Mouse (Mus musculus): ENCODE results near the gene Nuak1. TPM values are rescaled to one million over a fixed set of nuclear protein-coding genes. Genes with fewer than 3 reads are reported as not detected.

Gene Nuak1
- polyA plus RNA-seq, 1 experiment from 2014 or later, result 1.2 TPM

DNA sequence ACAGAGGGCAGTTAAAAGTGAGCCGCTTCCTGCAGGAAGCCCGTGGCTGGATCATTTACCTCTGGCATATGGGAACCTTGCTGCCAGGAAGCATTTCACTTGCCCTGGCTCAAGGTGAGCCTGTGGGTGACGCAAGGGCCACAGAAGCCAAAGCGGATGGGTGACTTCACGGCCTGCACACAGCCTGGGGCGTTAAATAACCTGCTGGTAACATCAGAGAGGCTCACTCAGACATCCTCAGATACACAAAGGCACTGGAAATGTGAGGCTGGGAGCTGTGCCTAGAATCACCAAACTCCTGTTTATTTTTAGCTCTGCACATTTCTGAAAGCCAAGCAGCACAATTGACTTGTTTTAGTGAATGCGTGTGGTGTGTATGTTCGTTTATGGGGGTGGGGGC is 23.6 kb downstream of the Nuak1 start:
- peaks cover 4% of the 10 kb centered on the region; the same call in 1 of the 2 replicates for H3K36me3 ChIP-seq

DNA sequence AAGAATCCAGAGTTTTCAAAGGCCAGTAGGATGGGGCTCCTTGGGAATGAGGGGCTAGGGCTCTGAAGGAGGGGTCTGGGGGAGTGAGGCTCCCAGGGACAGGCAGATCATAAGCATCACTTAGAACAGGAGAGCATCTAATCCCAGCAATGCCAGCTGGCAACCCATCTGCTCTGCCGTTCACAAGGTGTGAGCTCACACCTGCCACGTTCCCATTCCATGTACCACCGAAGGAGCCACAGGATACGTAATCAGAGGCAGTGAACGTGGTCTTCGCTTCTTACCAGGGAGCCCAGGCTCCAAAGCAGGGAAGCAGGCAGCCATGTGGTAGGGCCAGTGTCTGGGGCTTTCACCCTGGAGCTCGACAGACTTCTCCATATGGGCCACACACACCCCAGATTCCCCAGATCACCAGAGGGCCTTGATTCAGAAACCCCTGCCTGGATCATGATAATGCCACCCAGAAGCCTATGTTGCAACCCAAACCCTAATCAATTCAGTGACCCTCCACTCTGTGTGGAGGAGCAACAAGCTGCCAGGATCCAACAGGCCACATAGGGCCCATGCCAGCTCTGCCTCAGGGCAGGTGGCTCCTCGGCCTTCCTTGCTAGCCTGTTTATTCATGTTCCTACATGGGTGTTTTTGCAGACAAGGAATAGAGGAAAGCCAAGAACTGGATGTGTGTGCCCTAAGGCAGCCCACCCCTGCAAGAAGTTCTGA is 25.3 kb downstream of the Nuak1 start:
- Histone ChIP-seq H3K27ac (no peak overlapping the region), H3K9me3 (replicated peaks) (no peaks in the 10 kb centered on the region), H3K36me3 (peaks cover 2% of the 10 kb centered on the region; the same call in 1 of the 2 replicates), H3K4me3 (no peak overlapping the region), H3K4me1 (no peaks in the 10 kb centered on the region), H3K27me3 (ENCODE audit: low read depth, poor library complexity, severe bottlenecking) (no peaks in the 10 kb centered on the region)
- no peak for DNase-seq (ENCODE audit: low spot score)
- 89% methylated on average over 8 of the region's 8 CpGs for WGBS

More for the DNA sequence above, 23.6 kb downstream of the Nuak1 start:
- no peak for DNase-seq (ENCODE audit: low spot score)
- no peaks in the 10 kb centered on the region for H3K9me3 ChIP-seq (replicated peaks)
- H3K27me3 ChIP-seq (ENCODE audit: low read depth, poor library complexity, severe bottlenecking), result no peaks in the 10 kb centered on the region
- no peak overlapping the region for H3K4me3 ChIP-seq
- 87% methylated on average over 8 of the region's 8 CpGs for WGBS
- H3K27ac ChIP-seq, result no peak overlapping the region
- H3K4me1 ChIP-seq, result no peaks in the 10 kb centered on the region

DNA sequence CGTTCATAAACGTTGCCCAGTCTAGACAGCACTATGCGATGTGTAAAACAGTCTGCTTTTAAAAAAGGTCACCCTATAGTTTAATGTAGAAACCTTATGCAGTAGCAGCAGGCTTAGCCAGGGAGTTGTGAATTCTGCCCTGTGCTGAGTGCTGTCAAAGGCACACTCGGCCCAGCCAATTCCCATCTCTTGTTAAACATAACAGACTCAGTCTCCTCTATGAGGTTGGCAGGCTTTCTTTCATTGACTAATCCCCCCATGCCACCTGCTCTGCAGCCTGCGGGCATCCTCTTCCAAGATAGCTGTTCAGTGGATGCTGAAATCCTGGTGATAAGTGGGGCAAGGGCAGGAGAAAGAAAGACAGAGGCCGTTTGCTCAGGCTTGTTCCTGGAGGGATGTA is 27.1 kb downstream of the Nuak1 start:
- no peak for DNase-seq (ENCODE audit: low spot score)
- WGBS, result 87% methylated on average over 6 of the region's 6 CpGs
- H3K4me3 ChIP-seq, result no peak overlapping the region
- no peaks in the 10 kb centered on the region for H3K9me3 ChIP-seq (replicated peaks)
- no peaks in the 10 kb centered on the region for H3K4me1 ChIP-seq
- H3K27ac ChIP-seq, result no peak overlapping the region
- peaks cover 6% of the 10 kb centered on the region; the same call in 1 of the 2 replicates for H3K36me3 ChIP-seq
- H3K27me3 ChIP-seq (ENCODE audit: low read depth, poor library complexity, severe bottlenecking), result no peaks in the 10 kb centered on the region

- no peaks in the 10 kb centered on the region for H3K9me3 ChIP-seq (replicated peaks)
- no peak for DNase-seq (ENCODE audit: low spot score)
- WGBS, result 91% methylated on average over 12 of the region's 12 CpGs
- H3K4me1 ChIP-seq, result no peaks in the 10 kb centered on the region
- no peaks in the 10 kb centered on the region for H3K27me3 ChIP-seq (ENCODE audit: low read depth, poor library complexity, severe bottlenecking)
- H3K36me3 ChIP-seq, result peaks cover 7% of the 10 kb centered on the region; the same call in 1 of the 2 replicates
- H3K27ac ChIP-seq, result no peak overlapping the region
- no peak overlapping the region for H3K4me3 ChIP-seq
These were observed 28.0 kb downstream of the Nuak1 start for GRCm38 (mm10) chr10:84412326-84412962.

GRCm38 (mm10) chr10:84411122-84412105 is 29.0 kb downstream of the Nuak1 start:
- H3K27ac ChIP-seq, result no peak overlapping the region
- H3K9me3 ChIP-seq (replicated peaks), result no peaks in the 10 kb centered on the region
- H3K36me3 ChIP-seq, result peaks cover 12% of the 10 kb centered on the region; the same call in 1 of the 2 replicates
- H3K4me3 ChIP-seq, result no peak overlapping the region
- 85% methylated on average over 16 of the region's 16 CpGs for WGBS
- H3K4me1 ChIP-seq, result no peaks in the 10 kb centered on the region
- H3K27me3 ChIP-seq (ENCODE audit: low read depth, poor library complexity, severe bottlenecking), result no peaks in the 10 kb centered on the region
- DNase-seq (ENCODE audit: low spot score), result no peak

- Histone ChIP-seq H3K36me3 (peaks cover 12% of the 10 kb centered on the region; the same call in 1 of the 2 replicates), H3K4me3 (no peak overlapping the region), H3K27ac (no peak overlapping the region), H3K27me3 (ENCODE audit: low read depth, poor library complexity, severe bottlenecking) (no peaks in the 10 kb centered on the region), H3K9me3 (replicated peaks) (no peaks in the 10 kb centered on the region), H3K4me1 (peaks cover 9% of the 10 kb centered on the region)
- DNase-seq (ENCODE audit: low spot score), result no peak
- 88% methylated on average over 13 of the region's 13 CpGs for WGBS
These were observed 31.3 kb downstream of the Nuak1 start for GRCm38 (mm10) chr10:84408965-84409660.

DNA sequence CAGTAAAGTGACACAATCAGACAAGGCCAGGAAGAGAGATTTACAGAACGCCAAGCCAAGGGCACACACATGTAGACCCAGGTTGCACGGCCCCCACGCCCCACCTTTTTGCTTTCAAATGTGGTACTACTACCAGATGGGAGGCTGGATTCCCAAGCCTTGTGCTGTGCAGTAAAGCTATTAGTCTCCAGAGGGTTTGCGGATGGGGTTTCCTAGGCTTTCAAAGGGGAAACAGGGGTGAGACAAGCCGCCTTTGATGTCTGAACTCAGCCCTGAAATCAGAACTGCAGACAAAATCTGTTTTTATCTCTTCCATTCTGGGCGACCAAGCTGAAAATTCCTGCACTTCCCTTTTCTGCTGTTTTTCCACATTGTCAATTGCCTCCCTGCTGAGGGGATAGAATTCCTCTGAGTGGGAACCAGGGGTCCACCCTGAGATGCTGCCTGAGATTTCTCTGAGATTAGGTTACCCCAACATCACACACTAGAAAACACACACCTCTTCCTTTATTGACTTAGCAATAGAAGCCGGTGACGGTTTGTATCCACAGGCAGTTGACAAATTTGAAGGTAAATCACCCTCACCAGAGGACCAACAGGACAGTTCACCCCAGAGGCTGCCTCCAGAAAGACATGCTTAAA is 35.1 kb downstream of the Nuak1 start:
- Histone ChIP-seq H3K27me3 (ENCODE audit: low read depth, poor library complexity, severe bottlenecking) (no peaks in the 10 kb centered on the region), H3K4me3 (no peak overlapping the region), H3K9me3 (replicated peaks) (no peaks in the 10 kb centered on the region), H3K27ac (no peak overlapping the region), H3K4me1 (peaks cover 22% of the 10 kb centered on the region), H3K36me3 (peaks cover 12% of the 10 kb centered on the region; the same call in 1 of the 2 replicates)
- 36% methylated on average over 8 of the region's 8 CpGs for WGBS
- no peak for DNase-seq (ENCODE audit: low spot score)

- no peak overlapping the region for H3K27ac ChIP-seq
- no peaks in the 10 kb centered on the region for H3K9me3 ChIP-seq (replicated peaks)
- peaks cover 22% of the 10 kb centered on the region for H3K4me1 ChIP-seq
- H3K36me3 ChIP-seq, result peaks cover 2% of the 10 kb centered on the region; the same call in 1 of the 2 replicates
- 69% methylated on average over 6 of the region's 7 CpGs for WGBS
- DNase-seq (ENCODE audit: low spot score), result no peak
- H3K27me3 ChIP-seq (ENCODE audit: low read depth, poor library complexity, severe bottlenecking), result no peaks in the 10 kb centered on the region
- no peak overlapping the region for H3K4me3 ChIP-seq
These were observed 38.5 kb downstream of the Nuak1 start for GRCm38 (mm10) chr10:84401907-84402371.

DNA sequence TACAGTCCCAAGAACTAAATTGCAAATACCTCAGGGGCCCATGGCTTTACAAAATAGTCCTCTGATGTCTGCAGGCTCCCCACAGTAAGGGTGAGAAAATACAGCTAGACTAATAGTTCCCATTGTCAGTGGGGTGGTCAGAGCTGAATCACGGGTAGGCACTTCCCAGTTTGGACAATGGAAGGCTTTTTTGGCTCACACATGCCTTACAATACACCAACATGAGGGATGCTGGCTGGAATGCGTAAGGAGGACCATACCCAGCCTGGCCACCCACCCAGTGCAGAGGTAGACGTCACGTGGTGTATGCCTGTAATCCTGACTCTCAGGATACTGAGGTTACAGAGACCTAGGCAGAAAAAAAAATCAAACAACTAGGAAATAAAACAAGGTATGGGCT is 39.2 kb downstream of the Nuak1 start:
- Histone ChIP-seq H3K27me3 (ENCODE audit: low read depth, poor library complexity, severe bottlenecking) (no peaks in the 10 kb centered on the region), H3K4me1 (peaks cover 22% of the 10 kb centered on the region), H3K4me3 (no peak overlapping the region), H3K9me3 (replicated peaks) (no peaks in the 10 kb centered on the region), H3K27ac (no peak overlapping the region), H3K36me3 (no peaks in the 10 kb centered on the region)
- WGBS, result 80% methylated on average over 4 of the region's 4 CpGs
- no peak for DNase-seq (ENCODE audit: low spot score)

- Histone ChIP-seq H3K9me3 (replicated peaks) (no peaks in the 10 kb centered on the region), H3K4me1 (peaks cover 21% of the 10 kb centered on the region), H3K36me3 (no peaks in the 10 kb centered on the region), H3K4me3 (no peak overlapping the region), H3K27me3 (ENCODE audit: low read depth, poor library complexity, severe bottlenecking) (no peaks in the 10 kb centered on the region), H3K27ac (no peak overlapping the region)
- WGBS, result 83% methylated on average over 7 of the region's 7 CpGs
- DNase-seq (ENCODE audit: low spot score), result no peak
These were observed 40.2 kb downstream of the Nuak1 start for GRCm38 (mm10) chr10:84400037-84400681.

GRCm38 (mm10) chr10:84397276-84397675 is 43.1 kb downstream of the Nuak1 start:
- DNase-seq (ENCODE audit: low spot score), result no peak
- H3K36me3 ChIP-seq, result 0 out of 2 replicates have a peak, but pooled peaks cover 2% of the 10 kb centered on the region
- no peak overlapping the region for H3K27ac ChIP-seq
- no peaks in the 10 kb centered on the region for H3K27me3 ChIP-seq (ENCODE audit: low read depth, poor library complexity, severe bottlenecking)
- H3K9me3 ChIP-seq (replicated peaks), result no peaks in the 10 kb centered on the region
- peaks cover 22% of the 10 kb centered on the region for H3K4me1 ChIP-seq
- H3K4me3 ChIP-seq, result no peak overlapping the region
- WGBS, result 90% methylated on average over 4 of the region's 4 CpGs
